Comparison of ENCODE assay signal across 21 mouse cellular contexts in the genomic region with DNA sequence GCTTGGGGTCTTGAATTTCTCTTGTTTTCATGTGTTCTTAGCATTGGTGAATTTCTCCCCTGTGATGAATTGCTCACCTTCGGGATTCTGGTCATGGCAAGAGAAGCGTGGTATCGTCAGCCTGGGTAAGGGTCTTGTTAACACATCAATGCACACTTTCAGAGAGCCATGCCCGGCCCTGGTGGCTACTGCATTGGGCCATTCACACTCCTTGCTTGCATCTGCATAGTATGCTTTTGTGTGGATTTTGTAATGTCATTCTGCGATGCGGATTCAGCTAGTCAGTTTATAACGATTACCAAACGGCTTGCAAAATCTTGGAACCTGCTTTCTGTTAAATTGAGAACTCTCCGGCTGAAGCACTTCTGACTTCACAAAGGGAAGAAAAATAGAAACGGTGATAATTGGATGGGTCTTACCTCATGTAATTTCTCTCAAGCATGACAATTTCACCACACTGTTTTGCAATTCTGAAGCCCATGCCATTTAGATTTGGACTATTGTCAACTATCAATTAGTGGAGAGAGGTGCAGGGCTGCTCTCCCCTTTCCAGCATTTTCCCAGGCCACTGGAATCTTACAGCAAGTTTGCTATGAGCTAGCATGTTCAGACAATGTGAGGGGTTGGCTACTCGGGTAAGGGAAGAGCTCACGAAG. TPM values are rescaled to one million over a fixed set of nuclear protein-coding genes. Genes with fewer than 3 reads are reported as not detected.
DNase-seq lines count a peak whose midpoint lies in the region; ATAC-seq and TF ChIP-seq lines count a peak whose summit lies in the region.
"Had no signal": no experiment of that assay in that cellular context is flagged by ENCODE, and none has a peak within 500 bp of the region (broad histone marks: within the 10 kb centered on the region; RNA-seq: fewer than 3 reads in every experiment).

No protein-coding gene starts in this region.

- peak; percentile 76 for DNase-seq in heart, adult 11 months
- DNase-seq in heart, adult 2 months: no peak
- peak; percentile 17 for DNase-seq in midbrain, embryonic 14.5 days
- DNase-seq in midbrain, embryonic 10.5 days (ENCODE audit: low spot score): no peak
- DNase-seq in retina, embryonic 14.5 days (ENCODE audit: low spot score): peak; percentile 37
- DNase-seq in kidney, adult 2 months: no peak
- DNase-seq in ovary, postnatal 10 days (ENCODE audit: low spot score): no peak
- DNase-seq: cerebellum, adult 9-10 months; gastrocnemius, postnatal 10 days; kidney, adult 11 months; kidney, postnatal 10 days; layer of hippocampus, adult 9-11 months; liver; lung, embryonic 14.5 days; thymus, postnatal 4 days had no signal

- ATAC-seq in midbrain, embryonic 14.5 days (ENCODE audit: low FRiP score, low TSS enrichment): no peak
- peak; percentile 91; the same call in 1 of the 2 replicates for ATAC-seq in forebrain, embryonic 12.5 days (ENCODE audit: low FRiP score)
- ATAC-seq: hindbrain, embryonic 16.5 days had no signal

- WGBS in heart, adult 2 months: 87% methylated on average over 12 of the region's 12 CpGs
- WGBS in midbrain, embryonic 14.5 days: 70% methylated on average over 12 of the region's 12 CpGs
- WGBS in midbrain, embryonic 10.5 days: 82% methylated on average over 12 of the region's 12 CpGs
- 18% methylated on average over 12 of the region's 12 CpGs for WGBS in forebrain, embryonic 12.5 days
- 92% methylated on average over 12 of the region's 12 CpGs for WGBS in kidney, adult 2 months

- no peaks in the 10 kb centered on the region; the same call in 1 of the 2 replicates for H3K4me1 ChIP-seq in heart, adult 2 months (ENCODE audit: control insufficient read depth, insufficient read depth, low read length)
- H3K4me1 ChIP-seq in midbrain, embryonic 14.5 days (ENCODE audit: control insufficient read depth, insufficient read depth, low read length): peaks cover 6% of the 10 kb centered on the region; the same call in 1 of the 2 replicates
- peaks cover 5% of the 10 kb centered on the region; the same call in 1 of the 2 replicates for H3K4me1 ChIP-seq in midbrain, embryonic 10.5 days
- H3K4me1 ChIP-seq in forebrain, embryonic 12.5 days: peaks cover 15% of the 10 kb centered on the region
- H3K4me1 ChIP-seq in kidney, adult 2 months (ENCODE audit: control insufficient read depth, insufficient read depth, low read length): no peaks in the 10 kb centered on the region
- H3K4me1 ChIP-seq: heart, embryonic 12.5 days had no signal

- no peaks in the 10 kb centered on the region for H3K79me2 ChIP-seq in heart, adult 2 months (replicated peaks; ENCODE audit: control insufficient read depth, insufficient read depth, low read length)

- no peak for TF ChIP-seq POLR2A in heart, adult 2 months (IDR thresholded peaks at IDR 0.05; ENCODE audit: insufficient read depth, low read depth, low read length)
- no peak for TF ChIP-seq POLR2A in kidney, adult 2 months (IDR thresholded peaks at IDR 0.05; ENCODE audit: low read depth, low read length)

- H3K36me3 ChIP-seq in heart, adult 2 months (ENCODE audit: control insufficient read depth, insufficient read depth, low read length): no peaks in the 10 kb centered on the region
- H3K36me3 ChIP-seq in midbrain, embryonic 14.5 days (ENCODE audit: control insufficient read depth, insufficient read depth, low read length): no peaks in the 10 kb centered on the region
- H3K36me3 ChIP-seq in midbrain, embryonic 10.5 days: no peaks in the 10 kb centered on the region
- no peaks in the 10 kb centered on the region for H3K36me3 ChIP-seq in forebrain, embryonic 12.5 days (replicated peaks)
- no peaks in the 10 kb centered on the region for H3K36me3 ChIP-seq in kidney, adult 2 months (ENCODE audit: control insufficient read depth, insufficient read depth, low read length)
- H3K36me3 ChIP-seq: embryonic facial prominence, embryonic 13.5 days; heart, embryonic 12.5 days had no signal

- H3K4me2 ChIP-seq in midbrain, embryonic 14.5 days (ENCODE audit: low read length): no peak overlapping the region
- H3K4me2 ChIP-seq in forebrain, embryonic 12.5 days: 0 out of 2 replicates have a peak overlapping the region, but pooled peaks have one; percentile 13
- H3K4me2 ChIP-seq: embryonic facial prominence, embryonic 13.5 days; heart, embryonic 12.5 days; lung, embryonic 14.5 days had no signal

- H3K4me3 ChIP-seq in heart, adult 2 months: no peak overlapping the region
- H3K4me3 ChIP-seq in midbrain, embryonic 14.5 days (replicated peaks; ENCODE audit: low read depth, low read length): no peak overlapping the region
- H3K4me3 ChIP-seq in midbrain, embryonic 10.5 days: no peak overlapping the region
- no peak overlapping the region for H3K4me3 ChIP-seq in forebrain, embryonic 12.5 days (replicated peaks)
- H3K4me3 ChIP-seq in kidney, adult 2 months (ENCODE audit: insufficient read depth, low read depth, low read length): no peak overlapping the region
- H3K4me3 ChIP-seq: embryonic facial prominence, embryonic 13.5 days; heart, embryonic 12.5 days had no signal

- intact Hi-C loops in heart, adult 2 months (cut with DNase I): no loop called here

- no peak for TF ChIP-seq CTCF in heart, adult 2 months (IDR thresholded peaks at IDR 0.05)
- no peak for TF ChIP-seq CTCF in kidney, adult 2 months (conservative IDR thresholded peaks at IDR 0.05; ENCODE audit: insufficient read depth, insufficient read length, low read depth, low read length)

- TF ChIP-seq EP300 in heart, adult 2 months (IDR thresholded peaks at IDR 0.05; ENCODE audit: insufficient read depth, low read depth, low read length): no peak

- H3K27ac ChIP-seq in heart, adult 2 months: no peak overlapping the region
- H3K27ac ChIP-seq in midbrain, embryonic 14.5 days (replicated peaks; ENCODE audit: low read depth, low read length): no peak overlapping the region
- H3K27ac ChIP-seq in midbrain, embryonic 10.5 days (replicated peaks): no peak overlapping the region
- peak overlapping the region; percentile 61 for H3K27ac ChIP-seq in forebrain, embryonic 12.5 days
- H3K27ac ChIP-seq in kidney, adult 2 months (ENCODE audit: insufficient read depth, low read depth, low read length): no peak overlapping the region
- H3K27ac ChIP-seq: embryonic facial prominence, embryonic 13.5 days; macrophage had no signal

- no peaks in the 10 kb centered on the region for H3K9me3 ChIP-seq in midbrain, embryonic 14.5 days (ENCODE audit: control insufficient read depth, low read length)
- H3K9me3 ChIP-seq in midbrain, embryonic 10.5 days (replicated peaks): no peaks in the 10 kb centered on the region
- H3K9me3 ChIP-seq in forebrain, embryonic 12.5 days: no peaks in the 10 kb centered on the region
- H3K9me3 ChIP-seq: embryonic facial prominence, embryonic 13.5 days; heart, embryonic 12.5 days had no signal

- H3K9ac ChIP-seq in heart, adult 2 months (ENCODE audit: low read depth, low read length): no peak overlapping the region
- no peak overlapping the region for H3K9ac ChIP-seq in midbrain, embryonic 14.5 days (replicated peaks; ENCODE audit: low read length)
- no peak overlapping the region for H3K9ac ChIP-seq in forebrain, embryonic 12.5 days
- H3K9ac ChIP-seq: embryonic facial prominence, embryonic 13.5 days; heart, embryonic 12.5 days; lung, embryonic 14.5 days had no signal

- H3K27me3 ChIP-seq in heart, adult 2 months (ENCODE audit: control insufficient read depth, insufficient read depth, low read length): no peaks in the 10 kb centered on the region
- H3K27me3 ChIP-seq in midbrain, embryonic 14.5 days (ENCODE audit: control insufficient read depth, insufficient read depth, low read length): no peaks in the 10 kb centered on the region
- no peaks in the 10 kb centered on the region for H3K27me3 ChIP-seq in midbrain, embryonic 10.5 days (ENCODE audit: low read depth, poor library complexity, severe bottlenecking)
- no peaks in the 10 kb centered on the region for H3K27me3 ChIP-seq in forebrain, embryonic 12.5 days
- no peaks in the 10 kb centered on the region for H3K27me3 ChIP-seq in kidney, adult 2 months (replicated peaks; ENCODE audit: control insufficient read depth, insufficient read depth, low read length)
- H3K27me3 ChIP-seq: CH12.LX; embryonic facial prominence, embryonic 13.5 days; heart, embryonic 12.5 days had no signal

RNA-seq across cellular contexts. Expression of a gene that starts 47.7 kb away (rescaled TPM):
- total RNA-seq in heart, adult 2 months (2021): 1 to 10 TPM; 6.2 to 7.4 TPM
- polyA plus RNA-seq in heart, adult 2 months (2012; rRNA removed): 5.7 and 11.0 TPM in 2 replicates
- polyA plus RNA-seq in midbrain, embryonic 14.5 days (2014; fragmentation: Nextera tagmentation; extraction: Ambion mirVana): 126 and 152 TPM in 2 replicates
- polyA plus RNA-seq in midbrain, embryonic 10.5 days (2016; fragmentation: Nextera tagmentation; extraction: Ambion mirVana): 140 and 141 TPM in 2 replicates
- polyA plus RNA-seq in forebrain, embryonic 12.5 days (2016; fragmentation: Nextera tagmentation; extraction: Ambion mirVana): 213 and 220 TPM in 2 replicates
- 6.5 and 8.7 TPM in 2 replicates for polyA plus RNA-seq in kidney, adult 2 months (2012; rRNA removed)

Comparison
In these comparisons a context has a peak if more than half of its experiments do, and no peak if none do; other contexts are left out.
1. DNase-seq: peak in heart, adult 11 months (single experiment), midbrain, embryonic 14.5 days (single experiment) and retina, embryonic 14.5 days (single experiment); none in heart, adult 2 months (0 of 2), midbrain, embryonic 10.5 days (single experiment), kidney, adult 2 months (single experiment) and ovary, postnatal 10 days (single experiment).
2. RNA of a gene that starts 47.7 kb away (polyA plus RNA-seq): 213 to 220 TPM in forebrain, embryonic 12.5 days, 140 to 141 TPM in midbrain, embryonic 10.5 days and 126 to 152 TPM in midbrain, embryonic 14.5 days; 6.5 to 8.7 TPM in kidney, adult 2 months and 5.7 to 11.0 TPM in heart, adult 2 months; every median in the first group is over 10 times any median in the second.